Mouse (Mus musculus) forebrain, embryonic 13.5 days (tissue): ENCODE measurements around the gene Tab1. TPM values are rescaled to one million over a fixed set of nuclear protein-coding genes. Genes with fewer than 3 reads are reported as not detected.

ENCODE experiments used
- ATAC-seq: fragments of 200-750 bp; cut with Nextera tagmentation; 2 replicates; pipeline ENCODE4 v1.8.0; 2017
- H3K27ac ChIP-seq: fragments of 300-500 bp; sonication (generic); 2 replicates; pipeline ENCODE4 v1.5.1; 2015; ENCODE audit warnings: inconsistent platforms, mild to moderate bottlenecking, moderate library complexity
- H3K27me3 ChIP-seq: fragments of 300-500 bp; sonication (generic); 2 replicates; pipeline ENCODE4 v1.6.1; 2015; ENCODE audit warnings: mild to moderate bottlenecking, inconsistent platforms
- H3K36me3 ChIP-seq: fragments of 300-500 bp; sonication (generic); 2 replicates; pipeline ENCODE4 v1.6.1; 2015; ENCODE audit warnings: mild to moderate bottlenecking, inconsistent platforms; ENCODE audit not compliant: poor library complexity, severe bottlenecking
- H3K4me1 ChIP-seq: fragments of 300-500 bp; sonication (generic); 2 replicates; pipeline ENCODE4 v1.6.1; 2015; ENCODE audit warnings: inconsistent platforms
- H3K4me2 ChIP-seq: fragments of 300-500 bp; sonication (generic); 2 replicates; pipeline ENCODE4 v1.6.1; 2015; ENCODE audit warnings: inconsistent platforms, mild to moderate bottlenecking, moderate library complexity
- H3K4me3 ChIP-seq: fragments of 300-500 bp; sonication (generic); 2 replicates; pipeline ENCODE4 v1.5.1; 2015; ENCODE audit warnings: mild to moderate bottlenecking, inconsistent platforms
- H3K9ac ChIP-seq: fragments of 300-500 bp; sonication (generic); 2 replicates; pipeline ENCODE4 v1.6.1; 2015; ENCODE audit warnings: mild to moderate bottlenecking, inconsistent platforms
- H3K9me3 ChIP-seq: fragments of 300-500 bp; sonication (generic); replicated peaks from 2 replicates; pipeline ENCODE4 v1.6.1; 2016; ENCODE audit warnings: inconsistent platforms
- WGBS: fragments of 180-500 bp; shearing (Covaris S2); methylation state at CpG from one replicate; pipeline ENCODE4 v1.1.7; 2015; 5-methylcytosine and 5-hydroxymethylcytosine counted together
- polyA plus RNA-seq: library from polyadenylated mRNA; unstranded; fragments of >200 nt; fragmentation: Nextera tagmentation; extraction: Ambion mirVana; gene quantifications from 2 replicates; pipeline ENCODE4 v1.2.1, GENCODE M21; 2015

Gene Tab1
- polyA plus RNA-seq, 1 experiment from 2014 or later: 36.6 TPM

DNA sequence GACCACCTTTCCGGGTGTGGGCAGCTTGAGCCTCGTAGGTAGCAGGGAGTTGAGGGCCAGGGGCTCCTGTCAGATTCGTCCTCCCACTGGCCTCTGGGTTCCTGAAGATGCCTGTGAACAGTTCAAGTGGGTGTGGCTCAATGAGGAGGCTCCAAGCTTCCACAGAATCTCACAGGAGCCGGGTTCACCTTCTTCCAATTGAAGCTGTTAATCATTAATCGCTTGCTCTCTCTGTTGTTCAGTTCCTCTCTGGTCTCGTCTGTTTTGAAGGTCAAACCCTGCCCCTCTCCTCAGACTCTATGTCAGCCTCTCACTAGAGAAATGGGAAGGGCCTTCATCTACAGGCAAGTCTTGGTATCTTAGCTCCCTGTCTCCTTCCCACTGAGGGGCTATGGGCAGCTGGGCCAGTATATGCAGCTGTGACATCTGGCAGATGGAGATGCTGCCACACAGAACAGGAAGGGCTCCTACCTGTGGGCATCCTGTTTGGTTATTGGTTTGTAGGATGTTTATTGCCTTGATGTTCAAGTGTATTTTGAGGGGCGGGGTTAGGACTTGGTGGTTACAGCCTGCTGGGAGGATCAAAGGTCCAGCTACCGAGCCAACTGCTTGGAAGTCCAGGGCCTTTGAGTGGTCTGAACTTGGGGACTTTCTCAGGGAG lies 58.8 kb downstream of the Tab1 start:
- Histone ChIP-seq H3K9ac (no peak overlapping the region), H3K27ac (no peak overlapping the region), H3K27me3 (no peaks in the 10 kb centered on the region), H3K36me3 (no peaks in the 10 kb centered on the region), H3K4me3 (no peak overlapping the region), H3K4me2 (no peak overlapping the region), H3K4me1 (0 out of 2 replicates have a peak, but pooled peaks cover 7% of the 10 kb centered on the region), H3K9me3 (no peaks in the 10 kb centered on the region)
- ATAC-seq: no peak
- WGBS: 84% methylated on average over 8 of the region's 8 CpGs

DNA sequence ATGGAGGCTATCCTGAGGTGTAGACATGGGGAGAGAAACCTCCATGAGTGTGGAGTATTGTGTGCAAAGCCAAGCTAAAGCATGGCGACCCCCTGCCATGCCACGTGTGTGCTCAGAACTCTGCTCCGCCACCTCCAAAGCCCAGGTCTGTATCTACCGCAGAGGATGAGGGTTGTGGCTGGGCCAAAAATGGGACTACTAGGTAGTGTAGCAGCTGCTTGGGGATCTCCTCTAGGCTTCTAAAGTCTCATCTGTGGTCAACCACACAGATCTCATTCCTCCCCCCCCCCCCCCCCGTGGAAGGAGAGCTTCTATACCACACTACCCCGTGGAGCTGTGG lies 59.3 kb downstream of the Tab1 start:
- H3K27ac ChIP-seq: no peak overlapping the region
- 92% methylated on average over 6 of the region's 6 CpGs for WGBS
- no peak for ATAC-seq
- H3K9me3 ChIP-seq: no peaks in the 10 kb centered on the region
- no peak overlapping the region for H3K9ac ChIP-seq
- H3K4me1 ChIP-seq: 0 out of 2 replicates have a peak, but pooled peaks cover 7% of the 10 kb centered on the region
- H3K4me2 ChIP-seq: no peak overlapping the region
- no peaks in the 10 kb centered on the region for H3K27me3 ChIP-seq
- H3K36me3 ChIP-seq: no peaks in the 10 kb centered on the region
- no peak overlapping the region for H3K4me3 ChIP-seq

GRCm38 (mm10) chr15:80192847-80193246 lies 59.9 kb downstream of the Tab1 start:
- ATAC-seq: no peak
- Histone ChIP-seq H3K9ac (no peak overlapping the region), H3K4me2 (no peak overlapping the region), H3K27ac (no peak overlapping the region), H3K36me3 (no peaks in the 10 kb centered on the region), H3K4me3 (no peak overlapping the region), H3K27me3 (no peaks in the 10 kb centered on the region), H3K9me3 (no peaks in the 10 kb centered on the region), H3K4me1 (0 out of 2 replicates have a peak, but pooled peaks cover 7% of the 10 kb centered on the region)
- 91% methylated on average over 7 of the region's 7 CpGs for WGBS

DNA sequence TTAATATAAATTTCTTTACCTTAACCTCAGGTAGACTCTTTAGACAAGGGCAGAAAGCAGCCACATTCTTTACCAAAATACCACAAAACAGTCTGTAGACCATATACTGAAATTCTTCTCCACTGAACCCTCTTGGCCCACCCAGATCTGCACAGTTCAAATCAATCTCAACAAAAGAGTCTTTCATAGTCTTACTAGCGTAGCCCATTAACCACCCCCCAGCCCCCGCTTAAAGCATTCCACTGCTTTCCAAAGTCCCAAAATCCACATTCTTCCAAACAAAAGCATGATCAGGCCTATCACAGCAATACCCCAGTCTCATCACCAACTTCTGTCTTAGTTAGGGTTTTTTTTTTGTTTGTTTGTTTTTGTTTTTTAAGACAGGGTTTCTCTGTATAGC lies 66.6 kb downstream of the Tab1 start:
- no peak overlapping the region for H3K9ac ChIP-seq
- H3K27me3 ChIP-seq: no peaks in the 10 kb centered on the region
- no peak for ATAC-seq
- H3K4me1 ChIP-seq: no peaks in the 10 kb centered on the region
- no peak overlapping the region for H3K27ac ChIP-seq
- WGBS: 31% methylated on average over 2 of the region's 2 CpGs
- H3K36me3 ChIP-seq: no peaks in the 10 kb centered on the region
- no peaks in the 10 kb centered on the region for H3K9me3 ChIP-seq
- H3K4me2 ChIP-seq: no peak overlapping the region
- no peak overlapping the region for H3K4me3 ChIP-seq

DNA sequence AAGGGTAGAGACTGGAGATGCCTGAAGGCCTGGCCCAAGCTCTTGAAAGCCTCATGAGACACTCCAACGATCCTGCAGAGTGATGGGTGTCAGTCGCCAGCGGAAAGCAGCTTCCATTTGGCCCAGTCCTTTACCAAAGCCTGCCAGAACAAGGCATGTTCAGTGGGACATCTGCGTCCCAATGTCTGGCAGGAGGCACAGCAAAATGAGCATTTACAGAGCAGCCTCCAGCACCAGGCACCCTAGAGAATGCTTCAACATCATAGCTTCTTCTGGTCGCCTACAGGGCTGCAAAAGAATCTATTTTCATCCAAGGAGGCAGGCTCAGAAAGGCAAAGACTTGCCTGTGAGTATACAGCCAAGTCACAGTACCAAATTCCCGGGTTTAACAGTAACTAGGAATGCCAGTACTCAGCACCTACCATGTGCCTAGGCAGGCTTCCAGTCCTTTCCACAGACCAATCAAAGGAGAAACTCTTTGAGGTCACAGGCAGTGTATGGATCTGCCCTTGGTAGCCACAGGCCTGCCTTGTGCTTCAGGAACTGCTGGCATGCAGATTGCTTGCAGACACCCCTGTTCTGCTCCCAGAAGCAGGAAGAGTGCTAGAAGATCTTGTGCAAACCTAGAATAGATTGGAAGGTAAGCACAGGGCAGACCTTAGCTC lies 69.3 kb downstream of the Tab1 start:
- Histone ChIP-seq H3K27me3 (no peaks in the 10 kb centered on the region), H3K9ac (no peak overlapping the region), H3K27ac (no peak overlapping the region), H3K4me1 (no peaks in the 10 kb centered on the region), H3K4me2 (no peak overlapping the region), H3K4me3 (no peak overlapping the region), H3K36me3 (no peaks in the 10 kb centered on the region), H3K9me3 (no peaks in the 10 kb centered on the region)
- ATAC-seq: no peak
- WGBS: 91% methylated on average over 6 of the region's 6 CpGs

- H3K27me3 ChIP-seq: no peaks in the 10 kb centered on the region
- WGBS: 41% methylated on average over 4 of the region's 4 CpGs
- no peak overlapping the region for H3K4me2 ChIP-seq
- no peak overlapping the region for H3K27ac ChIP-seq
- H3K4me3 ChIP-seq: no peak overlapping the region
- ATAC-seq: no peak
- peaks cover 5% of the 10 kb centered on the region for H3K4me1 ChIP-seq
- H3K36me3 ChIP-seq: no peaks in the 10 kb centered on the region
- no peak overlapping the region for H3K9ac ChIP-seq
- no peaks in the 10 kb centered on the region for H3K9me3 ChIP-seq
These were observed 70.5 kb downstream of the Tab1 start for GRCm38 (mm10) chr15:80203406-80203805.

- peaks cover 8% of the 10 kb centered on the region for H3K4me1 ChIP-seq
- peaks cover 5% of the 10 kb centered on the region for H3K36me3 ChIP-seq
- no peak for ATAC-seq
- WGBS: 86% methylated on average over 3 of the region's 3 CpGs
- H3K27me3 ChIP-seq: no peaks in the 10 kb centered on the region
- H3K9ac ChIP-seq: no peak overlapping the region
- H3K9me3 ChIP-seq: no peaks in the 10 kb centered on the region
- H3K4me2 ChIP-seq: no peak overlapping the region
- H3K27ac ChIP-seq: no peak overlapping the region
- H3K4me3 ChIP-seq: no peak overlapping the region
These were observed 73.2 kb downstream of the Tab1 start for GRCm38 (mm10) chr15:80206057-80206565.

GRCm38 (mm10) chr15:80208446-80208845 lies 75.5 kb downstream of the Tab1 start:
- WGBS: 13% methylated on average over 4 of the region's 4 CpGs
- ATAC-seq: no peak
- no peak overlapping the region for H3K4me2 ChIP-seq
- H3K9me3 ChIP-seq: no peaks in the 10 kb centered on the region
- H3K4me1 ChIP-seq: peaks cover 8% of the 10 kb centered on the region
- H3K27ac ChIP-seq: no peak overlapping the region
- peaks cover 29% of the 10 kb centered on the region for H3K36me3 ChIP-seq
- 0 out of 2 replicates have a peak overlapping the region, but pooled peaks have one; percentile 3 for H3K9ac ChIP-seq
- H3K4me3 ChIP-seq: no peak overlapping the region
- H3K27me3 ChIP-seq: no peaks in the 10 kb centered on the region

Other genes with a start within 250 kb of the Tab1 start
- gene Apobec3, start 241.5 kb upstream of the Tab1 start, polyA plus RNA-seq: 5.8 and 6.6 TPM in 2 replicates
- 2.5 and 2.9 TPM in 2 replicates for gene Cbx7, start 162.0 kb upstream of the Tab1 start, polyA plus RNA-seq
- gene Pdgfb, start 118.2 kb upstream of the Tab1 start, polyA plus RNA-seq: 1.9 and 2.1 TPM in 2 replicates
- gene Syngr1, start 41.8 kb upstream of the Tab1 start, polyA plus RNA-seq: 21.5 and 22.8 TPM in 2 replicates
- gene Rpl3, start 41.3 kb upstream of the Tab1 start, polyA plus RNA-seq: 733 and 735 TPM in 2 replicates
- 7.3 and 7.8 TPM in 2 replicates for gene Mgat3, start 40.6 kb downstream of the Tab1 start, polyA plus RNA-seq
- gene Mief1, start 100.9 kb downstream of the Tab1 start, polyA plus RNA-seq: 39.6 and 40.3 TPM in 2 replicates
- 2.7 TPM in 1 of 2 replicates, not detected in the other for gene AC140267.1, start 102.7 kb downstream of the Tab1 start, polyA plus RNA-seq
- gene Atf4, start 122.1 kb downstream of the Tab1 start, polyA plus RNA-seq: 129 and 138 TPM in 2 replicates
- gene Rps19bp1, start 131.2 kb downstream of the Tab1 start, polyA plus RNA-seq: 62.0 and 63.8 TPM in 2 replicates
- gene Cacna1i, start 154.1 kb downstream of the Tab1 start, polyA plus RNA-seq: 0.25 and 0.39 TPM in 2 replicates